Mouse (Mus musculus) retina, embryonic 14.5 days (tissue): Measurements from ENCODE around the gene Arhgap31.

Source experiments
- DNase-seq: peaks from one replicate; pipeline ENCODE4 v3.0.0-alpha.2; 2015; ENCODE audit warnings: low spot score

Arhgap31 gene

DNA sequence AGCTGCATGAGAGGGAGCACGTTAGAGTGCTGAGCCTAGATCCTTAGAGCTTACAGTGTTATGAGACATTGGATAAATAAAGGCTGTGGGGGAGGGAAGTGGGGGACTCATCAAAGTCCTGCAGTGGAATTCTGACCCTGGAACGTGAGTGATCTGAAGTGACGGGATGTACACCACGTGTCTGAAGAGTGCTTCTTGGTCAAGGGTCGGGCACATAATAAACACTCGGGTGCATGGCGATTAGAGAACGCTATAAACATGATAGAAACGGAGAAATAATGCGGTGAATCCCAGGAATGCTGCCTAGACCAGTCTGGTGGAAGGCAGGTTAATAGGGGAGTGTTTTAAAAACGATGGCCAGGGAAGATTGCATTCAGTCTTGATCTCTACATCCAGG, 63.6 kb downstream of the Arhgap31 start:
- DNase-seq: no peak

DNA sequence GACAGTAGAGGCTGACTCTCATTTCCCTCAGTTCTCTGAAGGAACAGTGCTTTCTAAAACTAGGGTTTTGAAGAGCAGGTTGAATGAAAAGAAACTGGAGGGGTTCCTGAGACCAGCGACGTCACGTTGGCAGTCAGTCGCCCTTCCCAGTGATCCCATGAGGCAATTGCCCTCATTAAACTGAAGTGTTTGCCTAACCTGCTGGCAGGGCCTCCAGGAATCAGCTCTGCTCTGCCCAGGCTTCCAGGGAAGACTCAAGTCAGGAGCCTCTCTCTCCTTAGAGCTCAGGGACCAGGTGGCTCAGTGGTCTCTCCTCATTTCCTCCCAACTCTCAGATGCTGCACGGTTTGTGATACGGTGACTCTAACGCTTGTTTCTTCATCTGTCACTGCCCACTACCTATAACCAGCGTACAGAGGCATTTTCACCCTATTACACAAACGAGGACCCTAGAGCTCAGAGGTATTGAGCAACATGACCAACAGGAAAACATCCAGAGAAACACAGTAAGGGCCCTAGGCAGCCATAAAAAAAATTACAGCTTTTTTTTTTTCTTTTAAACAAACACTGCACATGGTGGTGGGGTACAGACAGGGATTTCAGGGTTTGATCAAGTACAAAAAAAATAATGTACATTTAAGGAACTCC, 64.2 kb downstream of the Arhgap31 start:
- DNase-seq: no peak

DNA sequence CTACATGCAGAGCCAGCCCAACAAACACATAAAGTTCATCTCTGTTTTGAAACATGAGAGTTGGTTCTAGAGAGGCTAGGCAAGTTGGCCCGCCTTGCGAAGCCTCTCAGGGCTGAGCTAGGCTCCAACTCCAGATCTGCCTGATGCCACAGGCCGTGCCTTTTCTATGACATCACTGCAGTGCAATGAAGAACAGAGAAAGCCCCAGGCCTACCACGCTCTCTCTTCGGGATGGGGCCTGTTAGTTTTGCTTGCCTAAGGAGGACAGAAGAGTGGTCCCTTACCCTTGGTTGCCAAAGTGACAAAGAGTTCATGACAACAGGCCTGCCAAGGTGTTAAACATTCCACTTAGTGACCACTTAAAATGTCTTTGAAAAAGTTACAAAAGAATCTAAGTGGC, 64.9 kb downstream of the Arhgap31 start:
- no peak for DNase-seq

DNA sequence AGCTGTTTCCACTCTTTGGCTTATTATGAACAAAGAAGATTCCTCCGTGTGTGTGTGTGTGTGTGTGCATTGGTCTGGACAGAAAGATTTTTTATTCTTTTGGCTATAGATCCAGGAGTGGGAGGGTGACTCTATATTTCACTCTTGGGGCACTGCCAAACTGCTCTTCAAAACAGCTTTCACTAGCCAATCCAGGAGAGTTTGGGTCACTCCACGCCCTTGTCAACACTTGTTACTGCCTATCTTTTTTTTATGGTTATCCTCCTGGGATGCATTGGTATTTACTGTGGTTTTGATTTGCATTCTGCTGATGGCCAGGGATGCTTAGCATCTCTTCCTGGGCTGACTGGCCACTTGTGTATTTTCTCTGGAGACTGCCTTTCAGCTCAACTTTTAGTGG, 68.6 kb downstream of the Arhgap31 start:
- no peak for DNase-seq

DNA sequence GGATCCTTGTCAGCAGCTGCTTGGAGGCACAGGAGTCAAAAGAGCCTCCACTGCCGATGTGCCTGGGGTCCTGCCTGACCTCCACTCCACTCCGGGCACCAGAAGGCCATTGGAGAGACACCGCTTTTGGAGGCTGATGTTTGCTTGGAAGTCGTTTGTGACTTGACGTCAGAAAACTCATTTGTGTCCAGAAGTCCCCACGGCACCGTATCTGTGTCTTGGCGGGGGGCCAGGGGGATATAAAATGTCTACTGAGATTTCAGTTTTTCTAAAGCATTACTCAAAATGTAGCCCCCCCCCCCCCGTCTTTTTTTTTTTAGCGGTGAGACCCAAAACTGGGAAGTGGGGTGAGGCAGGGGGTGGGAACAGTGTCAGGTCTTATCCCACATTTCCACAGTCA, 76.0 kb downstream of the Arhgap31 start:
- DNase-seq: no peak

DNA sequence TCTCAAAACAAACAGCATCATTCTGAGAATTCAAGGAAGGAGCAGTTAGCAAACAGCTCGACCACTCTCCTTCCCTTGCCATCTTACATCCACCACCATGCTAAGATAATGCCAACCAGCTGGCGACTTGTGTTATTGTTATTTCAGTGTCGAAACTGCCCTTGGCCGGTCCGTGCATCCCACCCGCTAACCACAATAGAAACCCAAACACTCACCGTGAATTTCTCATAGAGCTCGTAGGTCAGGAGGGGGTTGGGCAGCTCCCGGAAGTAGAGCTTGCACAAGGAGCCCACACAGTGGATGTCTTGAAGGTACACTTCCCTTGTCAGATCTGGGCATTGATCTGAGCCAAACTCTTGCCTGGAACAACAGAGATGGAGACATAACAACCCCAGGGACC, 76.4 kb downstream of the Arhgap31 start:
- no peak for DNase-seq

DNA sequence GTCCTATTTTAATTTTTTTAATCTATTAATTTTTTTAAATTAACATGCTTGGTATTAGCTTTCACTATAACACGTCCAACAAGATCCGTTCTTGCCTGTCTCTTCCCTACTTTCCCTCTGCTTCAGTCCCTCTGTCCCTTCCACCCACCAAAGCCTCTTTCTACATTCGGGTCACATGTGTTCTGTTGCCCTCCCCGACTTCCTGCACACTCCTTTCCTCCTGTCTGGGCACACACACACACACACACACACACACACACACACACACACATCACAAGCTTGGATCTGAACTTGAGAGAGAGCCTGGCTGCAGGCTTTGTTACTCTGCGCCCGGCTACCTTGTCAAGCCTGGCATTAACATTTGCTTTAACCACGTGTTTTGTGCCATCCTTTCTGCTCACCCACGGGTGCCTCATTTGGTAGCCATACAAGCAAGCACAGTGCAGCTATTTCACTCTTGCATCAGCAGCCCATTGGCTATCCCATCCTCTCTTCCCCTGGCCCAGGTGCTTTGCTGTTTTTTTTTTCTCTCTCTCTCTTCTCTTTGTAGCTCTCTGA, 77.2 kb downstream of the Arhgap31 start:
- no peak for DNase-seq

DNA sequence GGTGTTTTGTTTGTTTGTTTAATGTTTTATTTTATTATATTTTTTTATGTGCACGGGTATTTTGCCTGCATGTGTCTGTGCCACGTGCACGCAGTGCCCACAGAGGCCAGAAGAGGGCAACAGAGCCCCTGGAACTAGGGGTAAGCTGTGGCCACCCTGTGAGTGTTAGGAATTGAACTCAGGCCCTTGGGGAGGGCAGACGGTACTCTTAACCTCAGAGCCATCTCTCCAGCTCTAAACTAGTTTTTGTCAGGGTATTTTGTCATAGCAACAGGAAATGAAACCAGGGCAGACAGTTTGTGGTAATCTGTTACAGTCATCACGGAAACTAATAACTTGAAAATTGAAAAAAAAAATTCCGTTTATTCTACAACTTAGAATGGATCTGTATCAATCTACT, 80.9 kb downstream of the Arhgap31 start:
- peak; percentile 20 for DNase-seq

DNA sequence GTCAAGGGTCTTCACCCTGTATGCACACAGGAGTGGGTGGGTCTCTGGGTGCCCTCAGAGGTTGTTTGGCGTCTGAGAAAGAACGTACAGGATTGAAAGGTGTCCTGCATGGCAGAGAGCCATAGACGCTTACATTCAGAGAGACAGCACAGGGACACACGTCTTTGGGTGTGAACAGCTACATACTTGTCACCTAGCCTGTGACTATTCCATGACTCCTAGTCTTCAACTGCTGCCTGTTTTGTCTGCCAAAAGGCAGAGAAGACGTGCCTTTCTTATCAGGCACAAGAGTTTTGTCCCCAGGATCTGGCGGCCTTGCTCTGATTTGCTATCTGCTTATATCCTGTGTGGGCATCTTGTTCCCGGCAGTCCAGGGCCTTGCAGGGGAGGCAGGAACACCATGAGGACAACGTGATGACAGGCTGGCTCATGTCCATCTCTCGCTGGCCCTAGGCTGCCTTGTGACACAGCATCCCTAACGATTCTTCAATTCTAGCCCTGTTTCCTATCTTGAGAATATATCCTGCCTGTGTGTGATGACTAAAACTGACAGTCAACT, 87.2 kb downstream of the Arhgap31 start:
- no peak for DNase-seq

DNA sequence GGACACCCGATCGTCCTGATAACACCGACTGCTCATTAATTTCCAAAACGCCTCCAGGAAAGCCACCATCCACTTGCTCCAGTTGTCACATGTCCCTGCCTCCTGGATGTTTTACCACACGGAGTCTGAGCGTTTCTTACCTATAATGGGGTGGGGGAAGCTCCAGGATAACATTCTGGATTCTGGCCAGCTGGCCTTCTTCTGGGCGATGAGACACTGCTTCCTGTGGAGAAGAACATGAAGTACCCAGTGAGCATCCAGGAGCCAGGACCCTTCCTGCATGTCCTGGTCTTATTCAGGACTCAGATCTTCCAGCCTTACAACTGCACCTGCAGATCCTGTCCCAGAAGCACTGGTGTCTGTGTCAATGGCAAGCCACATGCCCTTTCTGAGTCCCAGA, 87.7 kb downstream of the Arhgap31 start:
- no peak for DNase-seq

DNA sequence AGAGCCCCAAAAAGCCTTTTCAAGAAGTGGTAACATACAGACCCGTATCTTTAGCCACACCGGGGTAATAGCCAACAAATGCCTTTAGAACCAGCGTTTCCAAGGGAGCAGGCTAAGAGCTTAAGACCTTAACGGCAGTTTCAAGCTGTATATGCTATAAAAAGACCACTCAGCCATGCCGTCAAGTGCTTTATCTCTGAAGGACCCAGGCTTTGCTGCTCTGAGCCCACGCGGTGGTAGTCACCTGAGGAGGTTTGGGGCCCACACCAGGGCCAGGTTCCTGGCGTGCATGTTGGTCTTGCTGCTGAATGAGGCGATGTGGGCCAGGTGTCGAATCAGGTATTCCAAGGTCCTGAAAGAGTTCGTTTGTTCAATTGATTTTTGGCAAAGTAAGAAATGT, 88.8 kb downstream of the Arhgap31 start:
- no peak for DNase-seq

DNA sequence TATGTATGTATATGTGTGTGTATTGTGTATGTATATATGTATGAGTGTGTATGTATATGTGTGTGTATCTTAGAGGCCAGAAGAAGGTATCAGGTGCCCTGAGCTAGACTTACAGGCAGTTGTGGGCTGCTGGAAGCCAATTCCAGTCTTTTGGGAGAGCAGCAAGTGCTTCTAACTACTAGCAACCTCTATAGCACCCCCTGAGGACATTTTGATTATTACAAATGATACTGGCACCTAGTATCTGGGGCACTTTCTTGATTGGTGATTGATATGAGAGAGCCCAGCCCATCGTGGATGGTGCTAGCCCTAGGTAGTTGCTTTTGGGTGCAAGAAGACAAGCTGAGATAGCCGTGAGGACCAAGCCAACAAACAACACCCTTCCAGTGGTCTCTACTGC, 90.8 kb downstream of the Arhgap31 start:
- peak; percentile 65 for DNase-seq

DNA sequence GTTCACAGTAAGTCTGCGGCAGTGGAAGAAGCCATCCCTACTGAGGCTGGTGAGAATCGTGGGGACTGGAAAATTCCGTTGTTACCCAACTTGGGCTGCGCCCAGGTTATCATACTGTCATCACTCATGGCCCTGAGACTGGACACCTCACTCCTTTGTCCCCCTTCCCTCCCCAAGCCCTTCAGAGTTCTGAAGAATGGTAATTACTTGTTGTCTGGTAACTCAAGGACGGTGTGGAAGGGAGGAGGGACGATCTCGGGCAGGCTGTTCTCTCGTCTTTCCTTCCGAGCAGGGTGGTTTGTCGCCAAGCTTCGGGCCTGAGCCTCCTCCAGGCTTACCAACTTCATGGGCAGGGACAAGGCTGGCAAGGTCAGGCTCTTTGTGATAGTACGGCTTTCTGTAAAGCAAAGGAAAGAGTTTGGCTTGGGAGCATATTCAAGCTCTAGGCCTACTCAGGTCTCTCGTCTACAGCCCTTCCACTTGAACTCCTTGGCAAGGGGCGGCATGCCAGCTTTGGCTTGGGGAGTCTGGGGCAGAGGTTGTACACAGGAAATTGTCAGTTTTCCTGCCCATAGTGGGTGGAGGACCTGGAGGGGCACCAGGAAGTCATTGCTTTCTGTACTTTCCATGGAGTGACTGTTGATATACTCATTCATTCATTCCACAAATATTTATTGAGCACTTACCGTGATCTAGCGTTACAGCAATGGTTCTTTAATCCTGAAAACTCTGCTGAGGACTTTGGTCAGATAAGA, 92.2 kb downstream of the Arhgap31 start:
- DNase-seq: no peak

DNA sequence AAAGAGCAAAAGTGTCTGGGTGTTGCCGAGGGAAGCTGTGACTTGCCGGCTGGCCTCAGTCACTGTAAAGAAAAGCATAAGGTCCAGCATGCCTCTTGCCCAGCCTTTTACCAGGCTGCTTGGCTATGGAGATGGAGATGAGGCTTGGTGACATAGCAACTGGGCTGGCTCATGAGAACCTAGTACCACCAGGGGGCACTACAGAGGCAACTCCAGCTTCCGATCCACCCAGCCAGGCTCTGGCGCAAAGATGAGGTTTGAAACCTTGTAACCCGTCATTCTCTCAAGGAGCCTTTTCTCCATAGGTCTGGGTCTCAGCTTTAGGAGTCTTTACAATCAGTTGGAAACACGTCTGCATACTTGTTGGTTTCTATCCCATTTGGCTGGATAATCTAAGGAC, 94.0 kb downstream of the Arhgap31 start:
- DNase-seq: peak; percentile 87

DNA sequence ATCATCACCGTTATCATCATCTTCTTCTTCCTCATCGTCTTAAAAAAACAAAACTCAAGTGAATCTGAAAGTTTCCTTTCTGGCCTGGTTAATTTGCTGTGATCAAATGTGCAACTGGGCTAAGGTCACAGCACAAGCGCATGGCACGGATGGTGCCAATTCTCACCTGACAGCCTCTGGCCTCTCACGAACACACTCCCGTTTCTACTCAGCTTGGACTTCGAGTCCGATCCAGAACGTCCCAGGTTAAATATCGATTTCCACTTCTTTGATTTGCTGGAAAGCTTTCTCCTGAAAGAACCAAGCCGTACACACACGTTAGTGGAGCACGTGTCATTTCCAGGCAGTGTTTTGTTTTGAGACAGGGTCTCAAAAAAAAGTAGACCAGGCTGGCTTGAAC, 95.1 kb downstream of the Arhgap31 start:
- DNase-seq: no peak

DNA sequence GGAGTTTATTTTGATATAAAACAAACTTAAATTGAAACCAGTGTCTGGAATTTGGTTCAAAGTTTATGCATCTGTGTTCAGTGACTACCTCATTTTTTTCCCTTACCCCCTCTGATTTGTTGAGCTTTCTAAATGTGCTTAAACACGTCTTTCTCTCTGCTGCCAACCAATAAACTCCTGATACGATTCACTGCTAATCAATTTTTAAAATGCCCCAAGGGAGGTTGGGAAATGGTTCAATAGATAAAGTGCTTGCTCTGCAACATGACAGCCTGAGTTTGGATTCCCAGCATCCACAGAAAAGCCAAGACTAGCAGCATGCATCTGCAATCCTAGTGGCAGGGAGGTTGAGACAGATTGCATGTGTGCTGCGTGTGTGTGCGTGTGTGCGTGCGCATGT, 99.4 kb downstream of the Arhgap31 start:
- peak; percentile 61 for DNase-seq

DNA sequence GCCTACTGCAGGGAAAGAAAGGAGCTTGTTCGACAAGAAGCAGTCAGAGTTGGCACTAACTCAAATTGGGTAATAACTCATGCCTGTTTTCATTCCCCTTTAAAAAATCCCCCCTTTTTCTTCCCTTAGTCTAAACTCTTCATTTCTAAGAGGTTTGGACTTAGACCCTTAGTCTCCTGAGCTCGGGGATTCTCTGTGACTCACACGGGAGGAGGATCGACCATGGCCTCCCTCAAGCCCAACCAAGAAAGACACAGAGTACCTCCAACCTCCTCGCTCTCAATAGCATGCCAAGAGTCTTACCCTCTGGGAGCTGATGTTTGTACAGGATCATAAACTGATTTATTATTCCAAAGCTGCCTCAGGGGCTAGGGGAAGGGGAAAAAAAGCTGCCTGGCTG, 100.4 kb downstream of the Arhgap31 start:
- no peak for DNase-seq

DNA sequence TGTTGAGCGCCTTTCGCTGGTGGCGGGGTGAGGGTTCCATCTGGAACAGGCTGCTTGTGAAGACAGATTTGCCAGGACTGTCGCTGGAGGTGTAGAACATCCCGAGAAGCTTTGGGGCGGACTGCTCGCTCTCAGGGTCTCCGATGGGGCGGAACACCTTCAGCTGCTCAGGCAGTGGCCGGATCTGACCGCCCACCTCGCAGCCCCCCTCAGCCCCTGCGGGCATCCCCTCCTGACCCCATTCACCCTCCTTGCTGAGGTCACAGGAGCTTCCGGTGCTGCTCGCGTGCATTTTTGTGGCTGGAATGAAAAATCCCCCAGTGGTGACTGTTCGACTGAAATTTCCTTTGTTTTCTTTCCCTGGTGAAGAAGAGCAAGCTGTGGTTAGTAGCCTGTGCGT, 104.0 kb downstream of the Arhgap31 start:
- DNase-seq: no peak

DNA sequence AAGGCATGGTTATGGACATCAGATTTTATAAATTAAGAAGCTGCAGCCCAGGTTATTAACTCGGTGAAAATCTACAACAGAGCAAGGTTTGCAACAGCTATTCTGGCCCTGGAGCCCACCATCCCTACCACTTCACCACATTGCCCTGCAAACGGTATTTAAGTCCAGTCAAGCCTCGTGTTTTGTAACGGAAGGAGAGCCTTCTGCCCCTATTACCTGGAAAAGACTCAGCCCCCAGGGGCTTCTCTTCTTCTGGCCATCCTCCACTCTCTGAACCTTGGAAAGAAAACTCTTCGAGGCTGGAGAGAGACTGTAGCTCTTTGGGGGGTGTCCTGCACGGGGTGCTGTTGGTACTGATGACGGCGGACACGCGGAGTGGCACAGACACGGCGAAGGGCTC, 104.4 kb downstream of the Arhgap31 start:
- DNase-seq: no peak

DNA sequence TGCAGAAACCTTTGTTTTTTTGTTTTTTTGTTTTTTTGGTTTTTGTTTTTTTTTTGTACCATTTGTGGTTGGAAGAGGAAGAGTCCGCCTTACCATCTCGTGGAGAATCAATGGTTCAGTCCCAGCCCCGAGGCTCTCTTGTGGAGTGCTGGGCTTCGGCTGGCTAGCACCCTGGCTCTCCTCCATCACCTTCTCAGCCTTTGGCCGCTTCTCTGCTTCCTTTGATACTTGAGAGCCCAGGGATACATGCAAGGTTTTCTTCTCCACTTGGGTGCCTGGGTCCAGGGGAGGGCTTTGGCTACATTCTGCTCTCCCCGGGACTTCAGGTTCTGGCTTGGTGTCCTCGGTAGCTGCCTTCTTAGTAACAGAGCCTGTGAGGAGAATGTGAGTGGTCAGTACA, 106.6 kb downstream of the Arhgap31 start:
- no peak for DNase-seq

DNA sequence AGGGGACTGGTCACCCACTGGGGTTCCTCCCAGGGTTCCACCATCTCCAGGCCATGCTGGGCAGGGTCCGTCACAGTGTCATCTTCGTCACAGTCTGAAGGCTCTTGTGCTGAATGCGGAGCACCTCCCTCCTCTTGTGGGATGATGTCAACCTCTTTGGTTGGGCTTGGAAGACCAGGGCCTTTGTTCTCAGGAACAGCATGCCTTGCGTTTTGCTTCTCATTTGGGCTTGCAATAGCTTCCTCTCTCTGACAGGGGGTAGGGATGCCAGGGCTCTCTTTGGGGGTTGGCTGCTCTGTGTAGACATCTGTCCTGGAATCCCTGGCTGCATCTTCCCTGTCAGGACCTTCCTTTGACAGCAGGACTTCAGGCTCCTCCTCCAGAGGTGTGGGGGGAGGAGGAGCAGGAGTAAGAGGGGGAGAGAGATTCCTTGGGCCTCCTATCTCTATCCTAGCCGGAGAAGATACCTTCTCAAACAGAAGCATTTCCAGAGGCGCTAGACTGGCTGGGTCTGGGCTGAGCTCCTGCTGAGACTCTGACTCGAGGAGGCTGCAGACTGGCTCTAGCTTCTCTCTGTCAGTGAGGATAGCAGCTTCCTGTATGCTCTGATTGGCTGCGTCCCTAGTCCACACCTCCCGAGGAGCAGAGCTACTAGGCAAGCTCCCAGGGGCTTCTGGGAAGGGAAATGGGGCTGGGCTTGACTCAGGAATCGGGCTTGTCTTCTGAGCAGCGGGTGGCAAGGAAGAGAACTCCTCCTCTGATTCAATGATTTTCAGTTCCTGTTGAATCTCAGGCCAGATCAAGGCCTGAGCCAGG, 109.9 kb downstream of the Arhgap31 start:
- peak; percentile 17 for DNase-seq

DNA sequence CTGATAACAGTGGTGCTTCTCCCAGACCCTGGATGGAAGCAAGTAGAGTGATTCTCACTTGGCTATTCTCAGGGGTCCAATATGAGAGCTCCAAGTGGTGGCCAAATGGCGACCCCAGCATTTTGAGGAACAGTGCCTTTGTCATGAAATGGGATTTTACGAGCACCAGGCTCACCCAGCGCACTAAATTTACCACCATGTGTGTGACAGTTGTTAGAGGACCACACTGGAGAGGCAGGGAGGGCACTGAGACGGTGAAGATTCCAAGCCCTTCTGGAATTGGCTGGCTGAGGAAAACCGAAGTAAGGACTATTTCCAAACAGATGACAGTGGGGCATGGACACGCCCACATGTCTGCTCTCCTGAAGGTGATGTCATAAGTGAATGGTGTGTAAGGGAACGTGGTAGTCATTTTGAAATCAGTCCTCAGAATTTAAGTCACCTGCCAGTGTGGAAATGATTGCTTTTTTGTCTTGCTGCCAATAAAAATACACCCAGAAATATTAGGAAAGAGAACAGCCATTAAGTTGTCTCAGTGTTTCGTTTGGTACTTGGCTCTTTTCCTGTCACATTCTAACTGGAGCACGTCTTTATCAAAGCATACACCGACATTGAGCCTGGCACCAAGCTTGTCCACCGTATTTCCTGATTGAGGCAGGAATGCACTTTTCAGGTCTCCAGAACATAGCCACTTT, 113.9 kb downstream of the Arhgap31 start:
- no peak for DNase-seq
